Mouse (Mus musculus): ENCODE data around the gene Tcn2. TPM values are rescaled to one million over a fixed set of nuclear protein-coding genes. Genes with fewer than 3 reads are reported as not detected.

The Tcn2 gene
- polyA plus RNA-seq, 1 experiment from 2014 or later = 52.1 TPM

DNA sequence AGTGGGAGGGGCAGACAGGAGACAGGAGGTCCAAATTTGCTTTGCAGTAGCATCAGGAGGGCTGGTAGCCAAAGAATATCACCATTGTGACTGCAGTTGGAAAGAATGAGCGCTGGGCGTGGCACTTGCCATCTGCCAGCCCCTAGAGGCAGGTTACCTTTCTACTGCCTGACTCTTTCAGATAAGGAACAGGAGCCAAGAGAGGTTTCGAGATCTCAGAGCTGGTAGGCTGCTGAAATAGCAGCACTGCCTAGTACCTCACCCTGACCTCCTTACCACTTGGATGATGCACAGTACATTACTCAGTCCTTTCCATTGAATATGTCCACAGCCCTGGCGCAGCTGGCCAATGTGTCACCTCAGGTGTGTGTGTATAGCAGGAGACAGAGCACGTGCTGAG lies 44.6 kb downstream of the Tcn2 start:
- Histone ChIP-seq H3K27ac (no peak overlapping the region), H3K9ac (no peak overlapping the region), H3K36me3 (no peaks in the 10 kb centered on the region), H3K4me2 (no peak overlapping the region), H3K27me3 (no peaks in the 10 kb centered on the region), H3K9me3 (no peaks in the 10 kb centered on the region), H3K4me1 (no peaks in the 10 kb centered on the region), H3K4me3 (no peak overlapping the region)
- 60% methylated on average over 5 of the region's 5 CpGs for WGBS
- ATAC-seq (ENCODE audit: borderline replicate concordance, extremely low read depth, low FRiP score, low TSS enrichment) = no peak

DNA sequence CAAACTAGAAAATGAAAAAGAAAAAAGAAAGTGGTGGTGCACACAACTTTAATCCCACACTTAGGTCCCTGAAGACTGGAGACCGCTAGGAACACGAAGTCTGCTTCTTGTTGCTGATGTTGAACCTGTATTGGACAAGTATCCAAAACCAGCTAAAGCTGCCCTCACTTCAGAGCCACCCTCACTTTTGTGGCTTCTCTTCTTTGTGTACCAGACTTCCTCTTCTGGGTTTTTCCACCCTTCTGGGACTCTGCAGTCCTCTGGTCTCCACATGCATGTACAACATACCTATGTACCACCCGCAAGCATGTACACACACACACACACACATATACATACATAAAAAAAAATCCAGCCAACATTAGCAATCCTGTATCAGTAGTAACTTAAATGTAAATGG lies 48.2 kb downstream of the Tcn2 start:
- 84% methylated on average over 3 of the region's 3 CpGs for WGBS
- no peak overlapping the region for H3K4me3 ChIP-seq

DNA sequence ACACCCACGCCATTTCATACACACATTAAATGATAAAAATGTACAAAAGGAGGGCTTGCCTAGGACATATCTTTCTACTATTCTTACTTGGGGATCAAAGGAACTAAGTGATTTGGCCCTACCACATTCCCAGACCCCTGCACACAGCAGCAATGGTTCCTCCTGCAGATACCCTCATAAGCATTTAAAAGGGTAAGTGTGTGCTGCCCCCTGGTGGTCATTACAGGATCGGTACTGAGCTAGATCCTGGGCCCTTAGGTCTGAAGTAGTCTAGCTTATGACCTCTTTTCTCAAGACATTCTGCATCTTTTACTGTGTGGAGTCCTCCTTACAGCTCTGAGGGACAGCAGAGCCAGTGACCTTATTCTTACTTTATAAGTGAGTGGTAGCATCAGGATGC lies 52.1 kb downstream of the Tcn2 start:
- Histone ChIP-seq H3K4me3 (no peak overlapping the region), H3K9me3 (no peaks in the 10 kb centered on the region), H3K27ac (no peak overlapping the region), H3K36me3 (no peaks in the 10 kb centered on the region), H3K27me3 (no peaks in the 10 kb centered on the region), H3K4me1 (no peaks in the 10 kb centered on the region), H3K4me2 (no peak overlapping the region), H3K9ac (no peak overlapping the region)
- 32% methylated on average over 2 of the region's 2 CpGs for WGBS
- ATAC-seq (ENCODE audit: borderline replicate concordance, extremely low read depth, low FRiP score, low TSS enrichment) = 0 out of 2 replicates have a peak, but pooled peaks have one; percentile 59

More for the DNA sequence above, 48.2 kb downstream of the Tcn2 start:
- Histone ChIP-seq H3K4me1 (no peaks in the 10 kb centered on the region), H3K27me3 (no peaks in the 10 kb centered on the region), H3K9me3 (no peaks in the 10 kb centered on the region), H3K36me3 (no peaks in the 10 kb centered on the region), H3K27ac (no peak overlapping the region), H3K4me2 (no peak overlapping the region), H3K9ac (no peak overlapping the region)
- no peak for ATAC-seq (ENCODE audit: borderline replicate concordance, extremely low read depth, low FRiP score, low TSS enrichment)

- 62% methylated on average over 7 of the region's 7 CpGs for WGBS
- Histone ChIP-seq H3K36me3 (no peaks in the 10 kb centered on the region), H3K9ac (no peak overlapping the region), H3K4me1 (no peaks in the 10 kb centered on the region), H3K4me2 (no peak overlapping the region), H3K4me3 (no peak overlapping the region), H3K27me3 (no peaks in the 10 kb centered on the region), H3K9me3 (no peaks in the 10 kb centered on the region), H3K27ac (no peak overlapping the region)
- ATAC-seq (ENCODE audit: borderline replicate concordance, extremely low read depth, low FRiP score, low TSS enrichment) = no peak
Observed at GRCm38 (mm10) chr11:3878660-3879059, 53.3 kb downstream of the Tcn2 start.

DNA sequence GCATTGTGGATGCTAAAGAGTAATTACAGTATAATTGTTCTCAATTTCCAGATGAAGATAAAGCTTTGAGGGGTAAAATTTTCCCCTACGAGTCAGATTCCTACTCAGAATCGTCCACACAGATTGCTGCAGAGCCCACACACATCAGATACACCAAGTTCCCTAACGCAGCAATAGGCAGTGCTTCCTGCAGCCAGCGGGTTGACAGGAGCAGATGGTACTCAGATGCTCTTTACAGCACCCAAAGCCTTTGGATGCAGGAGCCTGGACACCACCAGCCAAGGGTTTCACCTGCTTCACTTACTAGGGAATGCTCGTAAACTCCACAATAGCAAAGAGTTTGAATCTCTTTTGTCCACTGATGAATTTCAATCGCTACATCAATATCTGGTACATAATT lies 55.5 kb downstream of the Tcn2 start:
- no peaks in the 10 kb centered on the region for H3K9me3 ChIP-seq
- H3K4me1 ChIP-seq = no peaks in the 10 kb centered on the region
- 74% methylated on average over 6 of the region's 6 CpGs for WGBS
- no peak for ATAC-seq (ENCODE audit: borderline replicate concordance, extremely low read depth, low FRiP score, low TSS enrichment)
- no peaks in the 10 kb centered on the region for H3K27me3 ChIP-seq
- no peaks in the 10 kb centered on the region for H3K36me3 ChIP-seq
- no peak overlapping the region for H3K27ac ChIP-seq
- H3K4me3 ChIP-seq = no peak overlapping the region
- H3K9ac ChIP-seq = no peak overlapping the region
- H3K4me2 ChIP-seq = no peak overlapping the region

Other genes with a start within 250 kb of the Tcn2 start
- gene Osbp2, start 68.3 kb downstream of the Tcn2 start, polyA plus RNA-seq (2015; fragmentation: Nextera tagmentation; extraction: Ambion mirVana) = 0.20 and 0.34 TPM in 2 replicates
- 0.37 and 0.39 TPM in 2 replicates for gene 4921536K21Rik, start 37.1 kb downstream of the Tcn2 start, polyA plus RNA-seq (2015; fragmentation: Nextera tagmentation; extraction: Ambion mirVana)
- gene Dusp18, start 36.9 kb downstream of the Tcn2 start, polyA plus RNA-seq (2015; fragmentation: Nextera tagmentation; extraction: Ambion mirVana) = 9.8 and 10.2 TPM in 2 replicates
- 3.4 and 3.8 TPM in 2 replicates for gene Slc35e4, start 17.5 kb downstream of the Tcn2 start, polyA plus RNA-seq (2015; fragmentation: Nextera tagmentation; extraction: Ambion mirVana)
- 76.2 and 78.1 TPM in 2 replicates for gene Pes1, start 31.8 kb upstream of the Tcn2 start, polyA plus RNA-seq (2015; fragmentation: Nextera tagmentation; extraction: Ambion mirVana)
- gene 4930556J24Rik, start 44.6 kb upstream of the Tcn2 start, polyA plus RNA-seq (2015; fragmentation: Nextera tagmentation; extraction: Ambion mirVana) = 0.18 and 0.21 TPM in 2 replicates
- gene Gal3st1, start 51.5 kb upstream of the Tcn2 start, polyA plus RNA-seq (2015; fragmentation: Nextera tagmentation; extraction: Ambion mirVana) = 7.9 and 9.0 TPM in 2 replicates
- 9.8 and 12.7 TPM in 2 replicates for gene Sec14l4, start 99.3 kb upstream of the Tcn2 start, polyA plus RNA-seq (2015; fragmentation: Nextera tagmentation; extraction: Ambion mirVana)
- gene Sec14l3, start 132.7 kb upstream of the Tcn2 start, polyA plus RNA-seq (2015; fragmentation: Nextera tagmentation; extraction: Ambion mirVana) = 17.3 and 19.9 TPM in 2 replicates
- gene Mtfp1, start 163.3 kb upstream of the Tcn2 start, polyA plus RNA-seq (2015; fragmentation: Nextera tagmentation; extraction: Ambion mirVana) = 9.9 and 11.4 TPM in 2 replicates
- 2.2 and 3.0 TPM in 2 replicates for gene Sec14l2, start 191.3 kb upstream of the Tcn2 start, polyA plus RNA-seq (2015; fragmentation: Nextera tagmentation; extraction: Ambion mirVana)
- 33.1 and 34.2 TPM in 2 replicates for gene Rnf215, start 203.0 kb upstream of the Tcn2 start, polyA plus RNA-seq (2015; fragmentation: Nextera tagmentation; extraction: Ambion mirVana)
- 8.9 and 9.5 TPM in 2 replicates for gene Ccdc157, start 228.1 kb upstream of the Tcn2 start, polyA plus RNA-seq (2015; fragmentation: Nextera tagmentation; extraction: Ambion mirVana)
- 44.8 and 45.8 TPM in 2 replicates for gene Sf3a1, start 228.2 kb upstream of the Tcn2 start, polyA plus RNA-seq (2015; fragmentation: Nextera tagmentation; extraction: Ambion mirVana)